Mouse (Mus musculus) megakaryocyte, embryonic 14.5 days (primary cell): Measurements from ENCODE around the gene Dusp22.

Experiments used
- FLI1 ChIP-seq: IDR thresholded peaks from 2 replicates; pipeline ENCODE4 v1.6.1; 2012; ENCODE audit warnings: low read length, inconsistent platforms, mixed read lengths
- GATA1 ChIP-seq: IDR thresholded peaks from 3 replicates; pipeline ENCODE4 v1.6.1; 2012; ENCODE audit warnings: mixed read lengths, low read length, inconsistent platforms, borderline replicate concordance

GRCm38 (mm10) chr13:30654463-30654862 lies 5.3 kb upstream of the Dusp22 start:
- TF ChIP-seq GATA1 (no peak), FLI1 (no peak)
